In the genomic region with DNA sequence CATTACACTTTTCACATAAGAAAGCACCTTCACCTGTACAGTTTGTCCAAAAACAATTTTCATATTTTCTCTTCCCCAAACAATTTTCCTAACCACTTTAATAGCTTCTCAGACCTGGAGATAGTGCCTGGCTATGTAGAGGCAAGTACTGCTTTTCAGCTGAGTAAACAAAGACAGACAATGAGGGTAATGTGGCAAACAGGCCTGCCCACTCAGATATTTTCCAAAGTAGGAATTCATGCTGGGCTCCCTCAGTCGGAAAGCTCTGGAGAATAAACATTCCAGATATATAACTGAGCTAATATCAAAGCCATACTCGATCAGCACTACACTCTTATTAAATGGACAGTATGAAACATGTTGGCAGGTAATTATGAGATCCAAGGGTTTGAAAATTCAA, we compare ENCODE assay signal across 19 mouse cellular contexts. TPM values are rescaled to one million over a fixed set of nuclear protein-coding genes. Genes with fewer than 3 reads are reported as not detected.
DNase-seq lines count a peak whose midpoint lies in the region; ATAC-seq and TF ChIP-seq lines count a peak whose summit lies in the region.
"Had no signal": no experiment of that assay in that cellular context is flagged by ENCODE, and none has a peak within 500 bp of the region (broad histone marks: within the 10 kb centered on the region; RNA-seq: fewer than 3 reads in every experiment).

No protein-coding gene starts in this region.

- no peak overlapping the region for H3K4me3 ChIP-seq in embryonic facial prominence, embryonic 14.5 days (ENCODE audit: low read depth, low read length)
- no peak overlapping the region for H3K4me3 ChIP-seq in embryonic facial prominence, embryonic 10.5 days
- no peak overlapping the region for H3K4me3 ChIP-seq in left cerebral cortex, adult 2 months
- H3K4me3 ChIP-seq in forebrain, embryonic 14.5 days (ENCODE audit: low read depth, low read length), result no peak overlapping the region
- H3K4me3 ChIP-seq in neural tube, embryonic 13.5 days, result no peak overlapping the region
- H3K4me3 ChIP-seq: heart, embryonic 13.5 days; limb, embryonic 13.5 days; stomach, embryonic 15.5 days had no signal

- DNase-seq in embryonic facial prominence, embryonic 14.5 days (ENCODE audit: low spot score), result peak; percentile 31
- DNase-seq in embryonic facial prominence, embryonic 10.5 days (ENCODE audit: low spot score), result no peak
- DNase-seq in left cerebral cortex, adult 2 months (ENCODE audit: extremely low spot score in 1 of 2, low spot score in 2 of 2), result no peak
- DNase-seq in left cerebral cortex, adult 8-10 months (ENCODE audit: low spot score in 2 of 2), result no peak
- DNase-seq in forebrain, embryonic 14.5 days (ENCODE audit: low spot score), result peak; percentile 34
- no peak for DNase-seq in MN1 (ENCODE audit: low spot score)
- no peak for DNase-seq in kidney, adult 8-10 months
- DNase-seq: adrenal gland, adult 8-10 months; cerebellum, adult 9-10 months; heart, postnatal 36 days; kidney, postnatal 10 days; right cerebral cortex, adult 18-20 months had no signal

- WGBS in embryonic facial prominence, embryonic 14.5 days, result 27% methylated on average over 2 of the region's 2 CpGs
- WGBS in embryonic facial prominence, embryonic 10.5 days, result 31% methylated on average over 2 of the region's 2 CpGs
- 1% methylated on average over 2 of the region's 2 CpGs for WGBS in forebrain, embryonic 14.5 days
- WGBS in neural tube, embryonic 13.5 days, result 15% methylated on average over 2 of the region's 2 CpGs

- no peak overlapping the region for H3K27ac ChIP-seq in embryonic facial prominence, embryonic 14.5 days (replicated peaks; ENCODE audit: low read depth, low read length)
- H3K27ac ChIP-seq in embryonic facial prominence, embryonic 10.5 days (replicated peaks), result no peak overlapping the region
- H3K27ac ChIP-seq in left cerebral cortex, adult 2 months, result peak overlapping the region; percentile 19; the same call in 1 of the 2 replicates
- H3K27ac ChIP-seq in forebrain, embryonic 14.5 days (ENCODE audit: low read depth, low read length), result no peak overlapping the region
- peak overlapping the region; percentile 35; the same call in 1 of the 2 replicates for H3K27ac ChIP-seq in neural tube, embryonic 13.5 days (replicated peaks)
- H3K27ac ChIP-seq: heart, embryonic 13.5 days; limb, embryonic 13.5 days; liver, embryonic 14.5 days; stomach, embryonic 15.5 days had no signal

- H3K4me2 ChIP-seq in embryonic facial prominence, embryonic 14.5 days (ENCODE audit: low read depth, low read length), result no peak overlapping the region
- H3K4me2 ChIP-seq in forebrain, embryonic 14.5 days (ENCODE audit: low read length), result no peak overlapping the region
- no peak overlapping the region for H3K4me2 ChIP-seq in neural tube, embryonic 13.5 days
- H3K4me2 ChIP-seq: heart, embryonic 13.5 days; limb, embryonic 13.5 days; stomach, embryonic 15.5 days had no signal

- H3K9ac ChIP-seq in embryonic facial prominence, embryonic 14.5 days (ENCODE audit: low read depth, low read length), result no peak overlapping the region
- H3K9ac ChIP-seq in forebrain, embryonic 14.5 days (ENCODE audit: low read length), result no peak overlapping the region
- no peak overlapping the region for H3K9ac ChIP-seq in neural tube, embryonic 13.5 days
- H3K9ac ChIP-seq: heart, embryonic 13.5 days; limb, embryonic 13.5 days; liver, embryonic 14.5 days; stomach, embryonic 15.5 days had no signal

- H3K9me3 ChIP-seq in embryonic facial prominence, embryonic 14.5 days (ENCODE audit: control insufficient read depth, low read length), result no peaks in the 10 kb centered on the region
- no peaks in the 10 kb centered on the region for H3K9me3 ChIP-seq in embryonic facial prominence, embryonic 10.5 days
- no peaks in the 10 kb centered on the region for H3K9me3 ChIP-seq in forebrain, embryonic 14.5 days (replicated peaks; ENCODE audit: control insufficient read depth, low read length)
- no peaks in the 10 kb centered on the region for H3K9me3 ChIP-seq in neural tube, embryonic 13.5 days
- H3K9me3 ChIP-seq: heart, embryonic 13.5 days; limb, embryonic 13.5 days; stomach, embryonic 15.5 days had no signal

- H3K36me3 ChIP-seq in embryonic facial prominence, embryonic 14.5 days (ENCODE audit: control insufficient read depth, insufficient read depth, low read length), result no peaks in the 10 kb centered on the region
- no peaks in the 10 kb centered on the region for H3K36me3 ChIP-seq in embryonic facial prominence, embryonic 10.5 days (replicated peaks)
- H3K36me3 ChIP-seq in forebrain, embryonic 14.5 days (ENCODE audit: control insufficient read depth, insufficient read depth, low read length), result no peaks in the 10 kb centered on the region
- no peaks in the 10 kb centered on the region for H3K36me3 ChIP-seq in neural tube, embryonic 13.5 days
- H3K36me3 ChIP-seq: heart, embryonic 13.5 days; limb, embryonic 13.5 days; stomach, embryonic 15.5 days had no signal

- ATAC-seq in embryonic facial prominence, embryonic 14.5 days (ENCODE audit: low read depth), result no peak
- peak; percentile 60; the same call in 1 of the 2 replicates for ATAC-seq in forebrain, embryonic 14.5 days
- no peak for ATAC-seq in neural tube, embryonic 13.5 days (ENCODE audit: low read depth)
- ATAC-seq: intestine, postnatal 0 days had no signal

- TF ChIP-seq CTCF in left cerebral cortex, adult 2 months (IDR thresholded peaks at IDR 0.05), result no peak

- no peaks in the 10 kb centered on the region for H3K27me3 ChIP-seq in embryonic facial prominence, embryonic 14.5 days (replicated peaks; ENCODE audit: control insufficient read depth, insufficient read depth, low read length)
- H3K27me3 ChIP-seq in embryonic facial prominence, embryonic 10.5 days (replicated peaks; ENCODE audit: low read depth, poor library complexity, severe bottlenecking), result no peaks in the 10 kb centered on the region
- no peaks in the 10 kb centered on the region for H3K27me3 ChIP-seq in forebrain, embryonic 14.5 days (replicated peaks; ENCODE audit: control insufficient read depth, insufficient read depth, low read length)
- no peaks in the 10 kb centered on the region for H3K27me3 ChIP-seq in neural tube, embryonic 13.5 days
- H3K27me3 ChIP-seq: CH12.LX; heart, embryonic 13.5 days; limb, embryonic 13.5 days; stomach, embryonic 15.5 days had no signal

- H3K4me1 ChIP-seq in embryonic facial prominence, embryonic 14.5 days (ENCODE audit: control insufficient read depth, insufficient read depth, low read length), result no peaks in the 10 kb centered on the region
- H3K4me1 ChIP-seq in embryonic facial prominence, embryonic 10.5 days, result peaks cover 5% of the 10 kb centered on the region; the same call in 1 of the 2 replicates
- H3K4me1 ChIP-seq in forebrain, embryonic 14.5 days (ENCODE audit: control insufficient read depth, insufficient read depth, low read length), result peaks cover 6% of the 10 kb centered on the region; the same call in 1 of the 2 replicates
- peaks cover 12% of the 10 kb centered on the region for H3K4me1 ChIP-seq in neural tube, embryonic 13.5 days (replicated peaks)
- H3K4me1 ChIP-seq: stomach, embryonic 15.5 days had no signal

- intact Hi-C loops in left cerebral cortex, adult 2 months (cut with DNase I), result no loop called here

RNA-seq across cellular contexts. Expression of gene Megf9, which starts 25.2 kb away (rescaled TPM):
- 15.0 and 15.6 TPM in 2 replicates for polyA plus RNA-seq in embryonic facial prominence, embryonic 14.5 days (2014; fragmentation: Nextera tagmentation; extraction: Ambion mirVana)
- polyA plus RNA-seq in embryonic facial prominence, embryonic 10.5 days (2016; fragmentation: Nextera tagmentation; extraction: Ambion mirVana), result 12.6 and 12.7 TPM in 2 replicates
- total RNA-seq in left cerebral cortex, adult 2 months (2021), result 100 to 1,000 TPM; 109 to 115 TPM
- total RNA-seq in left cerebral cortex, adult 8-10 months (2022), result 100 to 1,000 TPM in 1 of 4 experiments, 10 to 100 TPM in 3; 90.3 to 101 (median 98.0) TPM
- polyA plus RNA-seq in forebrain, embryonic 14.5 days (2014; fragmentation: Nextera tagmentation; extraction: Ambion mirVana), result 28.7 and 33.0 TPM in 2 replicates
- polyA plus RNA-seq in neural tube, embryonic 13.5 days (2015; fragmentation: Nextera tagmentation; extraction: Ambion mirVana), result 26.7 and 28.0 TPM in 2 replicates
- total RNA-seq: CH12.LX had no signal

Comparison
In these comparisons a context has a peak if more than half of its experiments do, and no peak if none do; other contexts are left out.
1. DNase-seq: peak in embryonic facial prominence, embryonic 14.5 days (single experiment) and forebrain, embryonic 14.5 days (single experiment); none in embryonic facial prominence, embryonic 10.5 days (single experiment), left cerebral cortex, adult 2 months (0 of 2), left cerebral cortex, adult 8-10 months (0 of 2), MN1 (single experiment) and kidney, adult 8-10 months (0 of 2).
2. H3K27ac ChIP-seq: peak in left cerebral cortex, adult 2 months (single experiment) and neural tube, embryonic 13.5 days (single experiment); none in embryonic facial prominence, embryonic 14.5 days (single experiment), embryonic facial prominence, embryonic 10.5 days (single experiment) and forebrain, embryonic 14.5 days (single experiment).